Mouse (Mus musculus): ENCODE data around the gene Trim7.
A peak's percentile ranks its signal among the peaks of the same experiment; 100 is the strongest.
"Not testable (repeated sequence)": the region's sequence is repeated elsewhere in the genome, so short reads cannot be mapped to it uniquely, and the experiment has no call there.

Gene Trim7

DNA sequence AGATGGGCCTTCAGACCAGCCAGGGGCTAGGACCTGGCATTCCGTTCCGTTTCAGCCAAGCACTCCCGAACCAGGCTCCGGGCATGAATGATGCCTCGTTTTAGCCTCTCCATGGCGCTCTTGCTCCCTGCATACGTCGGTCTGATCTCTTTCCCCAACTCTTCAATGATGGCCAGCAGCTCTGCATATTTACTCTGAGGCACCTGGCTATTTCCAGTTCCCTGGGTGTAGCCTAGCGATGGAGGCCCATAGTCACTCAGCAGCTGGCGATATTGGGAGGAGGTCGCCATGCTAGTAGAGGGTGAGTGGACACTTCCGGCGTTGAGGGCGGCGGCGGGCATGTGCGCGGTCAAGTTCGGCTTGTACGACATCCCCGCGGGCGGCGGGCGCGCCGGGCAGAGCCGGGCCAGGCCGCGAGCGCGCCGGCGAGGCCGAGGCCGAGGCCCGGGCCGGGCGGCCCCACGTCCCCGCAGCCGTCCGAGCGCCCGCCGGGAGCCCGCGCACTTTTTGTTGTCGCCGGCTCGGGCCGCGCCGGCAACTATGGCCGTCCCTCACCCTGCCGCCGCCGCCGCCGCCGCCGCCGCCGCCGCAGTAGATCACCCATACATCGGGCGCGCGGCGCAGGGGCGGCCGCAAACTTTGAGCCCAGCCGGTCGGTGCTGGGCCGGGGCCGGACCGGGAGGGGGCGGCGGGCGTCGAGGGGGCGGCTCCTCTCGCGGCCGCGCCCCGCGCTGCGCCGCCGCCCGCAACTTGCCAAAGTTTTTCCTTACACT lies at the start of gene Trim7, which contains the start of gene Gm12184:
Trim7 (plus strand) TSS at position 162 of the 773 bp plus-strand sequence.
Gm12184 (minus strand) TSS at position 677 of the 773 bp plus-strand sequence.
- not testable (repeated sequence) for DNase-seq (ENCODE audit: low spot score in 2 of 2)

- no peak for DNase-seq (ENCODE audit: low spot score in 2 of 2)
Measured at GRCm38 (mm10) chr11:48776664-48777063, 49.3 kb upstream of the Trim7 start.

DNA sequence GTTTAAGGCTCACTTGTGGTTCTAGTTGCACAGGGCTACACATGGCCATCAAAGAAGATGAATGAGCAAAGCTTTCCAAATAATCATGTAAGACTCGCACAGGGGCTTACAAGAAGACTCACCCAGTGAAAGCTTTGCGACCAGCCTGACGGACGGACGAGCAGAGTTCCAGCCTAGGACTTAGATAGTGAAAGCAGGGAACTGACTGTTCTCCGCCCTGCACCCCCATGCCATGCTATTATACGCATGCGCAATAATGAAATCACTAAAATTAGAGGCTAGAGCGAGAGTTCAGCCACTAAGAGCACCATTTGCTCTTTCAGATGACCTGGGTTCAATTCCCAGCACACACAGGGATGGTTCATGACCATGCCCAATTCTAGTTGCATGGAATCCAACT lies 48.6 kb upstream of the Trim7 start:
- DNase-seq (ENCODE audit: low spot score in 2 of 2) = no peak

- peak in 1 of 2 experiments; percentile 44 for DNase-seq (ENCODE audit: low spot score in 2 of 2)
Measured at GRCm38 (mm10) chr11:48779450-48779849, 46.5 kb upstream of the Trim7 start.

- DNase-seq (ENCODE audit: low spot score in 2 of 2) = no peak
Measured at GRCm38 (mm10) chr11:48782243-48782642, 43.7 kb upstream of the Trim7 start.

DNA sequence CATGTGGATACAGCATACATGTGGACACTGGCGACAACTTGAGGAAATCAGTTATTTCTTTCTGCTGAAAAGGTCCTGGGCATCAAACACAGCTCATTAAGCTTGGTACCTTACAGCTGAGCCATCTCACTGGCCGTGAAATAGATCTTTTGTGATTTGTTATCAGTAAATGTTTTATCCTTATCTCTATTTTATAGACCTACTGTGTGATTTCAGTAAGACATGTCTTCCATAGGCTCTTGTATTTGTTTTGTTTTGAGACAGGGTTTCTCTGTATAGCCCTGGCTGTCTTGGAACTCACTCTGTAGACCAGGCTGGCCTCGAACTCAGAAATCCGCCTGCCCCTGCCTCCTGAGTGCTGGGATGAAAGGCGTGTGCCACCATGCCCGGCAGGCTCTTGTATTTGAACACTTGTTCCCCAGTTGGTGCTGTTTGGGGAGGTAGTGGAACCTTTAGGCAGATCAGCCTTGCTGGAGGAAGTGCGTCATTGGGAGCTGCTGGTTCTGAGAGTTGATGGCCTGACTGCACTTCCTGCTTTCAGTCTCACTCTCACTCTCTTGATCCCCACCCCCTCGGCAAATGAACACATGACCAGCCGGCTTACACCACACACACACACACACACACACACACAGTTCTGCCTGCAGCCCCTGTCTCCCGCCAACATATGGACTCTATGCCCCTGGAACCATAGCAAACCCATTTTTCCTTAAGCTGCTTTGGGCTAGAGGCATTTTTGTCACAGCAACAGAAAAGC lies 38.3 kb upstream of the Trim7 start:
- DNase-seq (ENCODE audit: low spot score in 2 of 2) = peak in 1 of 2 experiments; percentile 32

GRCm38 (mm10) chr11:48788311-48789089 lies 37.4 kb upstream of the Trim7 start:
- peak in 1 of 2 experiments; percentile 83 for DNase-seq (ENCODE audit: low spot score in 2 of 2)

DNA sequence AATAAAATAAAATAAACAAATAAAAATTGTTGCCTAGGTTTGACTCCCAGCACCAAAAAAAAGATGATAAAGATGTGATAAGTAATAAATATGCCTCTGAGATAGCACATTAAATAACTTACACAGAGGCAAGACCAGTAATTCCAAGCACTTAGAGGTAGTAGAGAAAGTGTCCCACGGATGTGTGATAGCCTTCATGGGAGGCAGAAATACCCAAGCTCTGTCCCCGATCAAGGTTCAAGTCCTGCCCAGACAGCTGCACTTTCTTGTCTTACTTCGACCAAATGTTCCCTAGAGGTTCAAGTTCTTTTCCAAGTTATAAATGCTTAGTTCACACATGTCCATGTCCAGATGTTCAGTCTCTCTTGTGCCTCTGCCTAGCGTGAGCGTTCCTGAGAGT lies 36.7 kb upstream of the Trim7 start:
- DNase-seq (ENCODE audit: low spot score in 2 of 2) = no peak

DNA sequence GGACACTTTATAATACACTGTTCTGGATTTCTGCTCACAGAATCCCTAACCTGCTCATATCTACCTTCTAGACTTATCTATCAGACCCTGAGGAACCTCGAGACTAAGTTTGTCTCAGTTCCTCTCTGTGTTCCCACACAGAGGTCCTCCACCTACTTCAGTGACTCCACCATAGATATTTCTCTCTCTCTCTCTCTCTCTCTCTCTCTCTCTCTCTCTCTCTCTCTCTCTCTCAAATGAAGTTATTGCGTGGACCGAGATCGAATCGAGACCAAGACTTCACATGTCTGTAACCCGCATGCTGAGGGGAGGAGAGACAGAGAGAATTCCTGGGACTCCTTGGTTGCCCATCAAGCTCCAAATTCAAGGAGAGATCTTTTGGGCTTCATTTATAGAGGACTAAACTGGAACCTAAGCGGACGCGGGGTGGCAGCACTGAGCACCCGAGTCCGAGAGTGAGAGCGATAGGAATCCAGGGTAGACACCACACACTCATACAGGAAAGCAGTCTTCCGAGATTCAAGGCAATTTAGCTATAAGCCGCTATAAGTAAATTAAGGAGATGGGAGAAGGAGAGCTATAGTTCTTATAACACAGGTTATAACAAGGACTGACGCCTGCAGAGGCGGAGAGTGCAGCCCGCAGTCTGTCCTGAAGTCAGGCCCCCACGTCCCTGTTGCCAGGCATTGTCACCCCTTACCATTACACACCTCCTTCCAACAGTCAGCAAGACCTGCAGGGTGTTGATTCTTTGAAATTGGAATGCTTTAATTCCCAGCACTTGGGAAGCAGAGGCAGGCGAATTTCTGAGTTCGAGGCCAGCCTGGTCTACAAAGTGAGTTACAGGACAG lies 35.7 kb upstream of the Trim7 start:
- peak in 1 of 2 experiments; percentile 92 for DNase-seq (ENCODE audit: low spot score in 2 of 2)

DNA sequence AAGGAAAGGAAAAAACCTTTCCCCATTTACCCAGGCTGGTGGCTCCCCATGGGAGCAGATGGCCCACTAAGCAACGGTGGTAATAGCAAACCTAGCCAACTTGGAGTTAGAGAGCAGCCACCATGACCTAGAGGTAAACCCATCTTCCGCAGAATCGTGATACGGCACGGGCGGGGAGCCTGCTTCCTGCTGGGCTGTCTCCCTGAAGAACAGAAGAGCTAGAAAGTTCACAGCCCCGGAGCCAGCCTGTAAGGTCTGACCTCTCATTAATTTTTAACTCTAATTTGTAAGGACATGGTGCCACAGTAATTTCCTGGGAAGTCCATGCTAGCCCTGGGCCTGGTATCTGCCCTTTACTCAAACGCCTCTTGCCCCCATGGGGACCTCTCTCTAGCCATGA lies 35.0 kb upstream of the Trim7 start:
- DNase-seq (ENCODE audit: low spot score in 2 of 2) = no peak

- not testable (repeated sequence) for DNase-seq (ENCODE audit: low spot score in 2 of 2)
Measured at GRCm38 (mm10) chr11:48791894-48792293, 34.0 kb upstream of the Trim7 start.

DNA sequence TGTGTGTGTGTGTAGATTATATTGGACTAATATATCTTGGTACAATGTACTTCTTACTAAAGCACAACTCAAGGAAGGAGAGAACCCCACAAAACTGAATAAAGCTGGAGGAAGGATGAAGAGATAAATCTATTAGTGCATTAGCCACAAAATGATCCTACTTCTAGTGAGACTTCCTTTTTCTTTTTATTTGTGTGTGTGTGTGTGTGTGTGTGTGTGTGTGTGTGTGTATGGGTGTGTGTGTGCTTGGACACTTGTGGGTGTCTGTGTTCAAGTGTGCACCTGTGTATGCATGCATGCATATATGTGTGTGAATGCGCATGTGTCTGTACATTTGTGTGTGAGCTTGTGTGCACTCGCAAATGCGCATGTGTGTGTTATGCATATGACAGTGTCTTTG lies 32.8 kb upstream of the Trim7 start:
- no peak for DNase-seq (ENCODE audit: low spot score in 2 of 2)

- DNase-seq (ENCODE audit: low spot score in 2 of 2) = no peak
Measured at GRCm38 (mm10) chr11:48795221-48795620, 30.7 kb upstream of the Trim7 start.

DNA sequence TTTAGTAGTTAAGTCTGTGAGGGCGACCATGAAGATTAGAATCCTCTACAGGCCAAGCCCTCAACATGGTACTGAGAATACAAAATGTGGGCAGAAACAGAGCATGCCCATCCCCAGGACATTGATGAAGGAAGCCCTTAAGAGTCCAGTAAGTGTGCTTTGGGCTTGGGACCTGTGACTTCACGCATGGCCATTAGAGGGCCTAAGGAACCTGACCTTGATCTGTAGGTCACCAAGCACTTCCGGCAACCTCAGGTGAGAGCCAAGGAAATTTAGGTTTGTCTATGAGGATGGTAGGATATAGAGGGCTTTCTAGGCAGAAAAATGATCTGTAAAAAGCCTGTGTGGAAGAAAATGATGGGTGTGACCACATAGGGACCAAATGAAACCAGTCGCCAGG lies 29.6 kb upstream of the Trim7 start:
- no peak for DNase-seq (ENCODE audit: low spot score in 2 of 2)

- DNase-seq (ENCODE audit: low spot score in 2 of 2) = no peak
Measured at GRCm38 (mm10) chr11:48797287-48797686, 28.7 kb upstream of the Trim7 start.

DNA sequence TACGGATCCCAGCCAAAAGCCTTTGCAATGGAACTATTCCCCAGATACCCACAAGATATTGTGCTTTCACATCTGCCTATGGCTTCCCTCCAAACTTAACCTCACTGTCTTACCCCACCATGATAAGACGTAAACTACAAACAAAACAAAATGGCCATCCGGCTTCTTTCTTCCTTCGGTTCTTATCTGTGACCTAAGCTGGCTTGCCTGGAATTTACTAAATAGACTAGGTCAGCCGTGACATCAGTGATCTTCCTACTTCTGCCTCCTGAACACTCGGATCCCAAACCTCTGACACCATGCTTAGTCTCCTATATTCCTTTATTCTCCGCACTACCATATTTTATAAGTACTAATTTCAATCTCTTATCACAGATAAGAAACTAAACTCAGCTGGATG lies 27.6 kb upstream of the Trim7 start:
- no peak for DNase-seq (ENCODE audit: low spot score in 2 of 2)

GRCm38 (mm10) chr11:48798984-48799920 lies 26.7 kb upstream of the Trim7 start:
- no peak for DNase-seq (ENCODE audit: low spot score in 2 of 2)

DNA sequence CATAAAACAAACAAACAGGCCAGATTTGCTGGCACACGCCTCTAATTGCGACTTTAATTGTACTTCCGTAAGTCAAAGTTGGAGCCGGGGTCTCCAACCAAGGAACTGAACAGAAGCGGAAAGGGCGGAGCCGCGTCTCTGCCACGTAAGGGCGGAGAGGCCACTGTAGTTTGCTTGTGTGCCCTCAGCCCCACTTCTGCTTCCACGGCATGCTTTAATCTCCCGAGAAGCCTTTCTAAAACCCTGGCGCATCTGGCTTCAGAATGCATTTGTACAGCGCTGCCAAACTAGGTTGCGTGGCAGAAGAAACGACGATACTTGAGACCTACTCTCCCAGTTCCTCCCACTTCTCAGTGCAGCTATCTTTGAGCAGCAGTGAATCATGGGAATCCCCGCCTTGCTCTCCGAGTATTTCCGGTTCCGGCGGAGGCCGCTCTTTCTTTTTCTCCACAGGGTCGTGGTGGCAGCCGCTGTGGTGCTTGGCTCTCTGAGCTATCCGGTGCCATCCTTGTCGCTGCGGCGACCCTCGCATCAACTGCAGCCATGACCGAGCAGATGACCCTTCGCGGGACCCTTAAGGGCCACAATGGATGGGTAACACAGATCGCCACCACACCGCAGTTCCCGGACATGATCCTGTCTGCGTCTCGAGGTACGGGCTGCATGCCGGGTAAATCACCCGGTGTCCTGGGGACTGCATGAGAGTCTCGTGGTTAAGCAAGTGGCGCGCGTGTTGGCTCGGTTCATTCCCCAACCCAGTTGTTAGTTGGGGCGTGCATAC lies 25.8 kb upstream of the Trim7 start, which contains the start of gene Rack1:
Rack1 (plus strand) TSS at position 412 of the 781 bp plus-strand sequence.
- peak; percentile 72 to 91 for DNase-seq (ENCODE audit: low spot score in 2 of 2)
